Mouse (Mus musculus) cerebellum, adult 9-10 months (tissue): ENCODE measurements around the gene Cox7a2l.

ENCODE experiments used
- DNase-seq: peaks from one replicate; pipeline ENCODE4 v3.0.0; 2022

Gene Cox7a2l

DNA sequence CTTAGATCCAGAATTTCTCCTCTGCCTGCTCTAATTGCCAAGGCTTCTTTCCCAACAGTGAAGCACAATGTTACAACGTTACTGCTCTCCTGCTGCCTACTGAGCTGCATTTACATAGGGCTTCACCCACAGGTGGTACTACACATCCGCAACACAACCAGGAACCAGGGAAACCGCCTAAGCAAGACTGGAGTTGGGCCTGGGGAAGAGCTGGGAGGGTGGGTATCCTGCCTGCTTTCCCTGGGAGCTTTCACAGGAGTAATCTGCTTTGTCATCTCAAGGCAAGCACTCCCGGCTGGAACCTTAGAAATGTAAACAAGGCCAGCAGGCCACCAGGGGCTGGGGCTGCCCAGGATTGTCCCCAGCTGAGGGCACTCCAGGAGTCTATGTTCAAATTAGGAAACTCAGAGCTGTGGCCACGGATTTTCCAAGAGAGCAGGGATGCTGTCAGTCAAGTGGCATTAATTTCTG, 9.0 kb upstream of the Cox7a2l start:
- DNase-seq, result no peak

DNA sequence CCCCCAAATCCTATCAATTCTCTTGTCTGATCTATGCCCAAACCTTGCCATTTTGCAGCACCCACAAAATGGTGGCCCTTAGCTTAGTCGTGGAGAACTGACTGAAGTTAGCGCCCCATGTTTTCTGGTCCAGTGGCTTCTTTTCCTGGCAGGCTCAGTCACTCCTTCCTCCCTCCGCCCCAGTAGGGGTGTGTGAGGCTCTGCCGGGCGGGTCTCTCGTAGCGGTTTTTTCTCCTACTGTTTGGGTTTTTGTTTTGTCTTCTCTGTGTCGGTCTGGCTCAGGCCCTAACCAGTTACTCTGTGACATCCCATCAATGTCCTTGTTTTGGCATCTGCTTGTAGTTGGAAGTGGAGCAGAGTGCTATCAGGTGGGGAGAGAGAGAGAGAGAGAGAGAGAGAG, 8.5 kb upstream of the Cox7a2l start:
- no peak for DNase-seq

DNA sequence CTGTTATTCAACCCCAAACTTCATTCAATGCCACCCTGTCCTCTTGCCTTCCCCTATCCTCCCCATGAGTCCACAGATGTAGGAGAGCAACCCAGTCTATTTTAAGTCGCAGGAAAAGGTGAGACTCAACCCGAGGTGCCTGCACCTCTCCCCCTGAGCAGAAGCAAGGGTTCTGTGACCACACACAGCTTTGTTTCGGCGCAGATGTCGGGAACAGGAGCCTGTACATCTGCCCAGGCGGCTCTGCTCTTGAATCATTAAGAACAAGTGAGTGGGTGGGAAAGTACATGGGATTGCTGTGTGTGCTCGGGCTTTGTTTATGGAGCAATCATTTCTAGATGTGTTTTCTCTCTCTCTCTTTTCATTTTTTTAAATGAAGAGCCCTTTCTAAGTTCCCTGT, 7.6 kb upstream of the Cox7a2l start:
- no peak for DNase-seq

DNA sequence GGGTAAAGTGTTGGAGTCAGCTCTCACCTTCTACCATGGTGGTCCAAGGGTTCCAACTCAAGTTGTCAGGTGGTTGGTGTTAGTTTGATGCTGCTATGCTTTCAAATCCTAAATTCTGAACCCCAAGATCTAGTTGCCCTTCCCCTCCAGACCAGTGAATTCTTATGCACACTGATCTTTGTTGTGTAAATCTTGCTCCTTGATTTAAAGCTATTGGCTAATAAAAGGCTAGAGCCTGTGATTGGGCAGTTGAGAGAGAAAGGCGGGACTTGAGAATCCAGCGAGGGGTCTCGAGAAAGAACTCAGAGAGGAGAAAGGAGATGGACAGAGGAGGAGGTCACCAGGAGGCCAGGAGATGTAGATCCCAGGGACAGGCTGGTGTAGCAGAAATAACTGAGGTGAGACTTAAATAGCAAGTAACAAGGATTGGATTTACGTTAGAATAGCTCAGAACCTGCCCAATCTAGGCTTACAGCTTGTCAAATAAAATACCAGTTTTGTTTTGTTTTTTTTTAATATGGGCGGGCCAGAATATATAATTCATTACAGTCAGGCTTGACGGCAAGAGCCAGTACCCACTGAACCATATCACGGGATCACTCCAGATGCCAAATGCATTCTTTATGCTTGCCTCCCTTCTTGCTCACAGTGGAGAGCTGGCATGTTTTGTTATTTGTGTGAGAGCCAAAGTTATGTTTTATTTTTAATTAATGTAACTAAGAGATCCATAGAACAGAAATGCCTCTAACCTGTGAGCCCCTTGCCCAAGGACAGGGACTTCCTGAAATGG, 5.7 kb upstream of the Cox7a2l start:
- DNase-seq, result no peak

DNA sequence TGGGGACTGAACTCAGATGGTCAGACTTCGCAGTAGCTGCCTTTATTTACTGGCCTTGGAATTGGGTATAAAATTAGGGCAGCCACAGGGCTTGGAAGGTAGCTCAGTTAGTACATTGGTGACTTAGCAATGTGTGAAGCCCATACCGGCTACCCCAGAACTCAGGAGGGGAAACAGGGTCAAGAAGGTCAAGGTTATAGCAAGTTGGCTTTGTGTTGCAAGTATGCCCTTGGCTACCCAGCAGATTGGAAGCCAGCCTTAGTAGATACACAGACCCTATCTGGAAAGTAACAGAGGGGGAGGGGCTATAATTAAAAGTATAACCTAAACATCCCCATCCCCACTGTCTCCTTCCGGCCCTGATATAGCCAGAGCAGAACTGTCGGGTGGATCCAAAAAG, 4.8 kb upstream of the Cox7a2l start:
- no peak for DNase-seq

DNA sequence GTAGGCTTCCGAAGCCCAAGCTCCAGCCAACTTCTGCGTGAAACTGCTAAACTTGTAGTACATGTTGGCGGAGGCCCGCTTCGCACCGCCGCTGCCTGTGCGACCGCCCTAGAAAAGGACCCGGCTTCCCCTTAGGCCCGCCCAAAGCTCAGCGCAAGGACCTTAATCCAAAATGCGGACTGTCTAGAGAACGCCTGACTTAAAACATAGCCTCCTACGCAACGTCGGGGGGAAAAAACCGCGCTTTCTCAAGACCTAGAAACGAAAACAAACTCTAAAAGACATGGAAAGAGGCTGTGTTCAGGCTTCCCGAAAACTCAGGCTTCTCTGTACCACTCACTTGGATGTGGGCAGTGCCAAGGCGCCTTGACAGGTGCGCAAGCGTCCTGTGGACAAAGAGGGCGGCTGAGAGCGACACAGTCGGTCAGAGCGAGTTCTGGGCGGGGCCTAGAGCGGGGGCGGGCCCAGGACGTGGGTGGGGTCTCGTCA, 2.9 kb downstream of the Cox7a2l start:
- peak; percentile 94 for DNase-seq

DNA sequence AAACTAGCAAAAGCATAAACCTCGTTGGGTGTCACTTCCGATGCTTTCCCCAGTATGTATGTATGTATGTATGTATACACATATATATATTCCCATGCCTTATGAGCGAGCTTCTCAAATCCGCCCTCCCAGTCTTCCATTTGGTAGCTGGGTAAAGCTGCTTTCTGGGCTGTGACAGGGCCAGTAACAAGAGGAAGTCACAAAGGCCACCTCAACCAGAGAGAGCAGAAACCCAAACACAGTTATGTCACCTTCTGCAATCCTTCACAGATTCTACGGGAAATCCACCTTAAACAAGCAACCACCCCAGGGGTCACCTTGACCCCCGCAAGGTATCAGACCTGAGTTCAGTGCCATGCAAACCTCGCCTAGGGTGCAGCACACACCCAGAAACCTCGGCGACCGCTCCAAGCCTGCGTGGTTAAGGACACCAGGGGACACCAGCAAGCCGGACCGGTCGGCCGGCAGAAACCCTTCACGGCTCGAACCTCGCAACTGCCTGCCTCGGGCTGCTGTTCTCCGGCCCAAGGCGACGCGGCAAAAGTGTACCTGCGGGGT, 3.4 kb downstream of the Cox7a2l start:
- no peak for DNase-seq

DNA sequence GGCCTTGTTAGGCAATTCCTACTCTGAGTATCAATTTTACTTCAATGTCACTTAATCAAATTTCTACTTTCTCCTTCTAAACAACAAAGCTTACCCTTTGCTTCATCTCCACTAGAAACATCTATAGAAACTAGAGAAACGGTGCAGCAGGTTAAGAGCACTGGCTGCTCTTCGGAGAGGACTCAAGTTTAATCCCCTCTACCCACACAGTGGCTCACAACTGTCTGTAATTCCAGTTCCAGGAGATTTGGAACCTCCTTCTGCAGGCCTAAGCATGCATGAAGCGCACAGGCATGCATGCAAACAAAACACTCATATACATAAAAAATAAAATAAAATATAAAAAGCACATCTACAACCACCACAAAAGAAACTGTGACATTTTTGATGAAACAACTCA, 5.0 kb downstream of the Cox7a2l start:
- DNase-seq, result no peak

DNA sequence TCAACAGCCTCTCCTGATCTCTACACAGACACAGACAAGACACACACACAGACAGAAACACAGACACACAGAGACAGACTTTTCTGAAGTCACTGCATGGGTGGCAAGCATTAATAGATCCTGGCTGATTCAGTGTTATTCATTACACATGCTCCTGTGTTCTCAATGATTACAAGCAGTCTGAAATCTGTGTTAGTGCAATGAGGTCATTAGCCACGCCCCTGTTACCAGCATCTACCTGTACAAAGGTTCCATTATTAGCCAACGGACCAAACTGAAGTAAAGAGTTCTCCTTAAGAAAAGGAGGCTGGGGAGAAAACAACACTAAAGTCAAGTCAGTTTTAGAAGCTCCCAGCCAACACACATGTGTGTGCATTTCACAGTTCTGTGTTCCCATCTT, 13.4 kb downstream of the Cox7a2l start:
- DNase-seq, result no peak

DNA sequence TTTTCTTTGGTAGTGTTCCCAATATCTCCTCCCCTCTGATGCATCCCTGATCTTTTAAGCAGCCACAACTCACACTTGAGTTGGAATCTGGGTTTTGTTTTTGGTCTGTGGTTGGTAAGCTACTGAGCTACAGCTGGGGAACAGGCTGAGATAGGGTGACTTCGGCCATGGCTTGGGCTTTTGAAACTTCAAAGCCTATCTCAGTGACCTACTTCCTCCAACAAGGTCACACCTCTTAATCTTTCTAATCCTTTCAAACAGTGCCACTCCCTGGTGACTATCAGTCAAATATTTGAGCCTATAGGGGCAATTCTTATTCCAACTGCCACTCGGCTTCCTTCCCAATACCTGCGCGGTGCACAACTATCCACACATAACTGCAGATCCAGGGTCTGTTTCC, 17.4 kb downstream of the Cox7a2l start:
- no peak for DNase-seq

DNA sequence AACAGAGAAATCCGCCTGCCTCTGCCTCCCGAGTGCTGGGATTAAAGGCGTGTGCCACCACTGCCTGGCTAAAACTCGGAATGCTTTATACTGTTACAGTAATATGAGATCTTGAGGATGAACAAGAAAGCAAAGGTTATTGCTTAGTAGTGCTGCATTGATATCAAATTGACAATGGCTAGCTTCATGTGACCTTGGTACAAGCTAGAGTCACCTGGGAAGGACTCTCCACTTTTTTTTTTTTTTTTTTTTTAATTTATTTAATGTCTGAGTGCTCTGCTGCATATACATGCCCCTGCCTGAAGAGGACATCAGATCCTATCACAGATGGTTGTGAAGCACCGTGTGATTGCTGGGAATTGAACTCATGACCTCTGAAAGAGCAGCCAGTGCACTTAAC, 18.2 kb downstream of the Cox7a2l start:
- no peak for DNase-seq

DNA sequence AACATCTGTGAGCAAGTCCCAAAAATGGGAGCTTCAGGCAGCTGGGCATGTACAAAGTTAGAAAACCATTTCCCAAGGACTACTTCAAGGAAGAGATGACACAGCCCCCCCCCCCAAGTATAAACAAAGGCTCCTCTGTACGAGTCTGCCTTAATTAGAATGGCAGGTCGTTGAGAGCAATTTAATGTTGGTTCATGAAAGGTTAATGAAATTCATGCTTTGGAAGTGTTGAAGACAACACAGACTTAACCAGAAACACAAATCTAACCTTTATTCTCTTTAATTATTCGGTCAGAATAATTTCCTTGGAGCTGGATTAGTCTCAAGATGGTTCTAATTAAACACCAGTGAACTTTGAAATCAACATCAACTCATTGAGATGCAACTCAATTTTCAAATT, 29.4 kb downstream of the Cox7a2l start:
- no peak for DNase-seq

DNA sequence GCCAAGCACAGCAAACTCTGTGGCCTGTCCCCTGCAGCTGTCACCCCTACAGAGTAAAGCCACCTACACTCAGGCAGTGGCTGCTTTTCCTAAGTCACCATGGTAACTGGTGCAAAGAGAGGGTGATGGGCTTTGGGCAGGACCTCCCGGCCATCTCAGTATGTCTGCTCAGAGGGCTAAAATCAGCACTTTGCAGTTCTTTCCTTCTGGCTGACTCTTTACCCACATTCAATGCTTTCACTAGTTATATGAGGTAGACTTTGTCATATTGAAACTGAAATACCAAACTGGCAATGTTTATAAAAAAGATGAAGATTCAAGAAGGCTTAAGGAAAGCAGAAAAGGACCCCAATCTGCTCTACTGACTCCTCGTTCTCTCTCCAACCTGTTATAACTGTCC, 33.3 kb downstream of the Cox7a2l start:
- no peak for DNase-seq

DNA sequence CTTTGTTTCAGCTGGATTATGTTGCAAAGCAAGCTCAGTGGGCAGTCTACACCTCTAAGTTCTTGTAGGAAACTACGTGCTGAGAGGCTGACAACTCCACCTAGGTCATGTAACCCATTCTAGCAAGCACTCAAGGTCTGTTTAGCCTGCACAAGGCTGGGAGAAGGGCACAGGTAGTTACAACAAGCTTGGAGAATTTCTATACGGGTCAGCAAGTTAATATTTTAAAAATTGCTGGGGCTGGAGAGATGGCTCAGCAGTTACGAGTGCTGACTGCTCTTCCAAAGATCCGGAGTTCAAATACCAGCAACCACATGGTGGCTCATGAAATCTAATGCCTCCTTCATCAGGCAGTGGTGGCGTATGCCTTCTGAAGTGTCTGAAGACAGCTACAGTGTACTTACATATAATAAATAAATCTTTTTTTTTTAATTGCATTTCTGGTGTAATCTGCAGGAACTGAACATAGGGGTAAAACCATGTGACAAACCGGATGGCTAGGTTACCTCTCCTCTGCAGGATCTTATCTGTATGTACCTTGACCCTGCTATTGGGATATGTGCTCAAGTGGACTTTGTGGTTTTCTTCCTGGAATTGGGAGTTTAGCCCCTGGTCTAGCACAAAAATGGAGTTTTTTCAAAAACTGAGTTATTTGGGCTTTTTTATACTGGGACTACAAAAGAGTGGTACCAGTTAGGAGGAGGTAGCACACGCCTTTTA, 34.2 kb downstream of the Cox7a2l start:
- DNase-seq, result no peak

DNA sequence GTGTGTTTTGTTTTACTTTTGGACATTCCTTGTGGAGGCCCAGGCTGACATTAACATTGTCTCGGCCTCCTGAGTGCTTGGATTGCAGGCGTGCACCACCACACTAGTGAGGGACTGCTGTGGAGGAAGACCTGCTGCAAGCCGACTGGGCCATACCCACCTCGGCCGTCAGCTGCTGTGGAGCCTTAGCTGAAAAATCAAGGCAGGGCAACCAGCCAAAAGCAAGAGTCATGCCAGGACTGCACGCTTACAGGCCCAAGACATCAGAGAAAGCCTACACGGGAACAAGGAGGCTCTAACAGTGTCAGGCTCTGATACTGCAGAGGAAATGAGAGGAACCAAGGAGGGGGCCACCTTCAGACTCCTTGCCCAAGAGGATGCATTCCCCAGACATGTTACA, 35.6 kb downstream of the Cox7a2l start:
- DNase-seq, result peak; percentile 7

DNA sequence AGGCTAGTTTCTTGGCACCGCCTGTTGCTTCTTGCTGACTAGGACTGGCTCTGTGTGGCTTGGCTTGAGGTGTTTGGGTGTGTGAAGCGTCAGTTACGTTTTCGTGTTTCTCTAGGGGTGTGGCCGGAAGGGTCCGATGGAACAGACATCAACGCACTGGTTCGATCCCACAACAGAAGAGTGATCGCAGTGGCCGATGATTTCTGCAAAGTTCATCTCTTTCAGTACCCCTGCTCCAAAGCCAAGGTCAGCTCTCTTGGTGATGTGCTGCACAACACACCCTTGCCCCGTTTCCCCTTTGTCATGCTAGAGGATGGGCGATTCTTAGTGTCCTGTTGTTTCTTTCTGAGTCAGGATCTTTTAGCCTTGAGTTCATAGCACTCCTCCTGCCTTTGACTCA, 40.0 kb downstream of the Cox7a2l start:
- no peak for DNase-seq

DNA sequence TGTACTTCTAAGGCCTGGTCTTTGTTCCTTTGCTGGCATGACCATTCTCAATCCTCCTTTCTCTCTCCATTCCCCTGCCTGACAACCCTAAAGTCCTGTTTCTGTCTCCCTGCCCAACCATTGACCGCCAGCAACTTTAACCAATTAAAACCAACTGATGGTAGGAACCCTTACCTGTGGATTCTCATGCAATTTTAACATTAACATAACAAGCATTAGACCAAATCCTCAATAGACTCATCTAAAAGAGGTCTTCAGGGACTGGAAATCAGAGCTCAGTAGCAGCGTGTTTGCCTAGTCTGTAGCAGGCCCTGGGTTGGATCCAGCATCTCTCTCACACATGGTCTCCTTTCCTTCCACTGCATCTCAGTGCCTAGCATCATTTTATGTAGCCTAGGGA, 47.5 kb downstream of the Cox7a2l start:
- DNase-seq, result no peak

DNA sequence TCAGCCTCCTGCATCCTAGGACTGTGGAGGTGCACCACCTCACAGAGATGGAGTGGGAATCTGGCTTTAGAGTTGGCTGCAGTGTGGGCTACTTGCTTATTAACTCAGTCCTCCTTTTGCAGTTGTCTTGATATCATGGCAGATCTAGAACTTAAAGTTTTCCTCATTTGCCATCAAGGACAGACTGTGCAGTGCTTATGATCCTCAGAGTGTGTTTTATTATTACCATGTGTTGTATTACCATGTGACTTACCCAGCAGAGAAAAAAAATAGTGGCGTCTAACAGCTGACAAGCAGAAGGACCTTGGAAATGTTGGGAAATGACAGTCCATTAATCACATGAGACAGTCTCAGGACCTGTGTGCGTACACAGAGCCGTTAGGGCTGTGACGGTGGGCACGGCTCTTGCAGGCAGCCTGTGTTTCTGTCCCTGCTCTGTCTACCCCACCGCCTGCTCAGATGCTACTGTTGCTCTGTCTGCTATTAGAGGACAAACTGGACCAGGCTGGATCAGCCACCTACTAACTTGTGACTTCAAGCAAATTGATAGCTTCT, 50.4 kb downstream of the Cox7a2l start:
- no peak for DNase-seq

DNA sequence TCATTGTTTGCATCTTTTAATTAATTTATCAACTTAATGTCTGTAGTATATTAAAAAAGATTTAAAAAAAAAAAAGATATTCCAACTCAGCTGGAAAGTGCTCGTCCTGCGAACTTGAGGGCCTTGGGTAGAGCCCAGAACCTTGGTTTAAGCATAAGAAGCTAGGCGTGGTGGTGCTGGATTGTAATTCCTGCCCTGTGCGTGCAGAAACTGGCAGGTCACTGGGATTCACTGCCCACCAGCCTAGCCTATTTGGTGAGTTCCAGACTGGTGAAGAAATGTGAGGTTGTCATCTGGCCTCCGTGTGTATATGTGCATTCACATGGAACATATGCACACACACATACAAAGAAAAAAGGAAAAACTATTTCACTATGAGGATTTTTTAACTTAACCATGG, 51.2 kb downstream of the Cox7a2l start:
- DNase-seq, result no peak

DNA sequence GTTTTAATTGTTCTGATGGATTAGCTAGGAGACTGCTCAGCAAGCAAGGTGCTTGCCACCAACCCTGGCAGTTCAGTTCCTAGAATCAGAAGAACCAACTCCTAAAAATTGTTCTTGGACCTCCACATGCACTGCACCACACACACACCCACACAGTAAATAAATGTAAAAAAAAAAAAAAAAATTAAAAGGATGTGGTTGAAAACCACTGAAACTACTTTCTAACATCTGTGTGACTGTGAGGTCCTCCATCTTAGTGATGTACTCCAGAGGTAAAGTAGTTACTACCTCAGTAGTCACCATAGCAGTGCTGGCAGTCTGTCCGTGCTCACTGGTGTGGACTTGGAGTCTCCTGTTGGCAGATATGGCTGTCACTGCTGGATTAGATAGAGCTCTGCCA, 59.9 kb downstream of the Cox7a2l start:
- no peak for DNase-seq

DNA sequence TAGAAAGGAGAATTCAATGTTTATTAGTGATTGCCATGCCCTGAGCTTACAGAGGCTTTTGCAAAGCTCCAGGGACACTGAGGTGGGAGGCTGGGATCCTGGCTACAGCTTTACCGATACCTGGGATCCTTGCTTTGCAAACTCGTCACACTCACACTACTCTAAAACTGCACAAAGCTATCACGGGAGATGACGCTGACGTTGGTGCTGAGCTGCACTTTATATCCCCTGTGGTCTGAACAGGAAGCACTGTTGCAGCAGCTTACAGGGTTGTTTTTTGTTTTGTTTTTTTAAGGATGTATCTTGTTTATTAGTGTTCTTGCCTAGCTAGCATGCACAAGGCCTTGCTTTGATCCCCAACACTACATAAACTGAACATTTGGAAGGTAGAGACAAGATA, 63.5 kb downstream of the Cox7a2l start:
- DNase-seq, result no peak

DNA sequence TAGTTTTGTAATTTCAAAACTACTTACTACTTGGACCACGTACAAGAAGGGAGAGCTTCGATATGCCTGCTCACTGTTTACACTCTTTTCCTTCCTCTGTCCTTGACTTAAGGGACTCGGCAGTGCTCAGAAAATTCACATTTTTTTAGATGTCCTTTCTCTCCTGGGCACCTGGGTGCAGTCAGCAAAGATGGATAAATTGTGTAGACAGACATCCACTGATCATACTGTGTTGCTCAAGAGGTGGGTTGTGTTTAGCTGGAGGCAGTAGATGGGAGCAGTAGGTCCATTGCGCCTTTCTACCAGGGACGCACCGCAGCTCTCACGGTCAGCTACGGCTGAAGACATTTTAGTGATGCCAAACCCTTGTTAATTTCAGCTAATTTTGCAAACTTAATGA, 64.7 kb downstream of the Cox7a2l start:
- no peak for DNase-seq
